Mouse (Mus musculus) granulocyte monocyte progenitor cell, adult 5-6 weeks (primary cell): ENCODE data around the gene Astn2. TPM values are rescaled to one million over a fixed set of nuclear protein-coding genes. Genes with fewer than 3 reads are reported as not detected.

Experiments used
- ATAC-seq: replicated peaks from 2 replicates; pipeline ENCODE4 v1.8.0; 2016; ENCODE audit warnings: mild to moderate bottlenecking, moderate TSS enrichment, inconsistent platforms; ENCODE audit not compliant: poor library complexity, severe bottlenecking
- total RNA-seq, 2 experiments: library from RNA; stranded (forward) in 1 of 2; stranded (reverse) in 1 of 2; fragments of 200-712, 200-1000 nt in 1 of 2; fragments of >200 nt in 1 of 2; fragmentation: Nextera tagmentation in 1 of 2; gene quantifications; 2 replicates each; pipeline ENCODE4 v1.2.3; 2014 to 2017

The Astn2 gene
- total RNA-seq, 2 experiments from 2014 or later = not detected

DNA sequence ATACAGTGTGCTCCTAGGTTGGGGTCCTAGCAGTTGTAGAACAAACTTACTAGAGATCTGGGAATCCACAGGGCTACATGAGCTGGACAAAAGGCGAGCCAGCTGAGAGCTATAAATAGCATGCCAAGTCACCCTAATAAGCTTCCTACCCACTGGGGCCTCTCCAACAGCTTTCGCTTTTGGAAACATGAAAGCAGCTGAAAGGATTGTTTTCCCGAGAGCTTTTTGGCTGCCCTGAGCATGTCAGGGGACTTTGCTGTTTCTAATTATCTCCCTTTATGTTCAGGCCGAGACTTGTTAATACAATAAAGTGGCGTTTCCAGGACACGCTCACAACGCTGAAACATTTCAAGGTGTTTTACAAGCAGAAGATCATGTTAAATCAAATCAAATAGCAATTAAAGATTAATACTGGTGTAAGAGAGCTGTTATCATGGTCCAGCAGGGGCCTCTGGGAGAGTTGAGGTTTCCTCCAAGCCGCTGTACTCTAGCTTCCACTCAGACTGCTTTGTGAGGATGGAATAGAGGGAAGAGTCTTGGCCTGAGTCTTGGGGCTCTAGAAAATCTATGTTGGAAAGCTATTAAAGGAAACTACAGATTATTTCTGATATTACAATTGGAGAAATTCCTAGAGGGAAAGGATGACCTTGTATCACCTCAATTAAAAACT is 378.9 kb downstream of the Astn2 start:
- no peak for ATAC-seq

DNA sequence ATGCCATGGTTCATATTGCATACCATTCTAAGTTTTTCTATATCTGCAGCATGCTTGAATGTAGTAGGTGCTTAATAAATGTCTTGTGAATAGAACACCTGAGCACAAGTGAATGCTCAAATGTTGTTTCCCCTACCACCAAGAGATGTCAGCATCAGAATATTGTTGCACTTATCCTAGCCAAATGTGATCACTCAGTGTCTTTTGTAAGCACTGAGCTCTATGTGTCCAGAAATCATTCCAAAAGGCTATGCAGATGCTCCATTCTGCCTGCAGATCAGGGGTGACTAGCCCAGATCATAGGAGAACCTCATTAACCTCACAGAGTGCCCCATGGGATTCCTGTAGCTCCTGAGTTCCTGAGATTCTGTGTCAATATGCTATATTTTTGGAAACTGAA is 401.5 kb downstream of the Astn2 start:
- no peak for ATAC-seq

DNA sequence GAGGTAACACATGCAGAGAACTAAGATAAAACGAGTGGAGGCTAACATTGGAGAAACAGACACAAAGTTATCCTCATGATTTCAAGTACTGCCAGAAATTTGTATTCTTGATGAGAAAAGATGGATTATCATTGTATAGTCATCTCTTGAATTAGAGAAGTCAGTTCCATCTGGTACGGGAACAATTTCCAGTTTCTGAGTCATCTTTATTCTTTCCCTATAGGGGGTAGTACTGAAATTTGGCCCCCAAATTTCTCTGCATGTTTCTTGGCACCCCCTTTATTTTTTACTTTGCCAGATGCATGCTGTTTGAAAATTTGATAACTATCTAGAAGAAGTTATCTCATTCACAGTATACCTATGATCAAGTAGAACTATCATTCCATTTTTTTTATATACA is 420.8 kb downstream of the Astn2 start:
- ATAC-seq = no peak

DNA sequence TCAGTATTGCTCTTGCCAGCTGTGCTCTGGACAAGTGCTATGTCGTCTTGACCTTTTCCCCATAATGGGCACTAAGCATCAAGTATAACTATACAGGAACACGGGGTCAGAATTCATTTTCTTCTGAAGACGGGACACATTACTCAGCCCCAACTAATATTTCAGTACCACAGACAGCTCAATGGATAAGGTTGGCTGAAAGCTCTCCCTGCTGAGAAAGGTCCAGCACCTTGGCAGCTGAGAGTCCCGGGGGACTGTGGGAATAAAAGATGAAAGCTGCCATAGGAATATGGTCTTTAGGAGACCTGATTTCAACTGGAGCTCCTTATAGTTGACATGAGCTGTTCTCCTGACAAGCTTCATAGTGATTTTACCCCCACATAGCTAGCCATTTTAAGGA is 421.5 kb downstream of the Astn2 start:
- no peak for ATAC-seq

DNA sequence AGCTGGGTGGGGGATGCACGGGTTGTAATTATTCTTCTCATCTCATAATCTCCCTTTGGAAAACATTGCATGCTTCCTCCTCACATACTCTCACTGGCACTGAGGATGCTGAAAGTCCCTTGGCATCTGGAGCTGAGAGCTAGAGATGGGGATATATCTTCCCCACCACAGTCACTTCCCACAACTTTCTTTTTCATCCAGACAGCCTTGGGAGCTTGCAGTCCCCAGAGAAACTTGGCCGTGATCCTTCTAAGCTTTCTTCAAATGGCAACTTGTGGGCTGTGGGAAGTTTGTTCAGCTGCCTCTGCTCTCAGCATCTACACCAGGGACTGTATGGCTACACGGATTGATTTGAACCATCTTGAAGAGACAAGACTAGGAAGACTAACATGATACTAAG is 428.2 kb downstream of the Astn2 start:
- ATAC-seq = no peak

DNA sequence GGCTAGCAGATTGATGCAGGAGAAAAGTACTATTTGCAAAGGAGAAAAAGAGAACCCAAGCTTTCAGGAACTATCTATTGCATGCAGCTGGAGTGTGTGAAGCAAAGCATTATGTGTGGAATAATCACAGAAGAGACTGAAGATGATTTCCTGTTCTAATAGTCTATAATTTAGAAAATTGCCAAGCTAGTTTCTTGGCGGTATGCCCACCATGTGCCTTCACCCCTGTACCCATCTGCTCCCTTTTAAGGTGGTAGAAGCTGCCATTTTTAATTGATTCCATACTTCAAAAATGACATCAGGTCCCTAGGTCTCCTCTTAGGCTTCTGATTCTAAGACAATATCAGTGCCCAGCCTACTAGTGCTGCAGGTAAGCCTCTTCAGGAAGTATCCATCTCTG is 432.0 kb downstream of the Astn2 start:
- ATAC-seq = no peak

DNA sequence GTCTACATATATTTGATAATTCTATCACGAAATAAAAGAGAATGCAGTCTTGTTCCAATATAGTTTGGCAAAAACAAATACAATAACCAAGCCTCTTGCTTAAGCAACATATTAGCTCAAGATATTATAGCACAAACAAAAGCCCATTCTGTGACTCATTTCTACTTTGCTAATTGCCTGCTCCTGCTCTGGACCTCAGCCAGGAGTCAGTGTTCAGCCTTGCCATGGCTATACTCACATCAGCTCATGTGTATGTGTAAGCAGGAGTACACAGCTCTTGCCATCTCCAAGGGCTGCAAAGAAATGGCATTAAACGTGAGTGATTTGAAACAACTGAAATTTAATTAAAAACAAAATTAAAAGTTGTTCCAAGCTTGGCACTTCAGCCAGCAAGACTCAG is 435.1 kb downstream of the Astn2 start:
- no peak for ATAC-seq

DNA sequence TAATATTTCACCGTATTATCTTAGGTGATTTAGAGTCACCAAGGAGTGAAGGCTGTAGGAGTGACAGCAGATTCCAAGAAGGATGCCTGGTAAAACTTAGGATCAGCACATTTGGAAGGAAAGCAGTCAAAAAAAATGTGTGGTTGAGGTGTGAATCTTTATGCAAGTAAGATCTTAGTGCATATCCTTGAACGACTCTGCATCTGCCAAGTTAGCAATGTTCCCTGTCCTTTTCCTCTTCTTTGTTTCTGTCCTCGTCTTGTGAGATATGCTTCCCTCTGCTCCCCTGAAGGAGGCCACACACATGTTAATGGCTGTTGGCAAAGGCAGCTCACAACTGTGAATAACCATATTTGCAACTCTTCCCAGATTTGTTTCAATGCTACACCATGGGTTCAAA is 439.8 kb downstream of the Astn2 start:
- no peak for ATAC-seq

DNA sequence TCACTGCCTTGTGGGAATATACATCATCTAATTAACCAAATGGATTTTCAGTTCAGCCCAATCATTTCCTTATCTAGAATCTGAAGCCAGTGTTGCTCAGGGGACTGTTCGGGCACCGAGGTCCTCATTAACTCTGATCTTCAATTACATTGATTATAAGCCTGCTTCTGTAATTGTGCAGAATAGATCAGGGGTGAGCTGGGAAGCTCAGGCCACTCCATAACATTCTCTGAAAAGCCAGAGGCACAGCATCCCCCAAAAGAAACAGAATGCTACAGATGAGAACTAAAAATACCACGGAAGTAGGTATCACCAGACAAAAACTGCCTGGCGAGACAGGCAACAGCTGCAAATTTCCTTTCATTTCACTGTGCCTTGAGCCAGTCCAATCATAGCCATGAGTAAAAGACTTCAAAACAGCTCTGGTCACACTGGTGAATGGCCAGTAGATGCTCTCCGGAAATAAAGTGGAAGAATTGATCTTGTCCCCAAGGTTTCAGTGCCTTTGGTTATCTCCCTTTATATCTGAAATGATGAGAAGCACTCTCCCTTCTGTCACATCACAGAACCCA is 445.1 kb downstream of the Astn2 start:
- ATAC-seq = no peak

DNA sequence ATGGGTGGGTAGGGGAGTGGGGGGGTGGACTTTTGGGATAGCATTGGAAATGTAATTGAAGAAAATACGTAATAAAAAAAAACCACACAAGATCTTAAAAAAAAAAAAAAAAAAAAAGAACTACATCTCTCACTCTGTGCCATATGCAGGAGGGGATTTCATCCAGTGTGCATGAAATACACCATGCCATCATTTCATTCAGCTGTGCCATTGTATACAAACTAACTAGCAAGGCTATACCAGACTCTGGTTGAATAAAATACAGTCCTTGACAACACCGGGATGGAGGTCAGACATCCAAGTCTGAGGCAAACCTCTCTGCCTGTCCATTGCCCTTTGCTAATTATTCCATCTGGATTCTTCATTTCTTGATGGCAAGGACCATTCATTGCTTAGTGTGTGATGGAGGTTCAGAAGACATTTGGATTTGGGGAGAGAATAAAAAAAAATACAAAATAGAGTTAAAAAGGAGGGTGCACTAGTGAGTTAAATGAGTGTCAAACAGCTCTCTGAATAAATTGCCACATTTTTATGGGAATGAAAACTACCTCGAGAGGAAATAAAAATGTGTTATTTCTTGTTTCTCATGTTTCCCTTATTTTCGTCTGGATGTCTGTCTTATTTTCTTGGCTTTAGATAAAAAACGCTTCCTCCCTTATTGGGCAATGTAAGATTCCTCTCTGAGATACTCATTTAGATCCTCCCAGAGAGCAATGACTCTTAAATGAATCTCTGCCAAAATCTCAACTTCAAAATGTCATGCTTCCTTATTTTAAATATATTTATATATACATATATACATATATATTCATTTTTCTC is 445.8 kb downstream of the Astn2 start:
- no peak for ATAC-seq

DNA sequence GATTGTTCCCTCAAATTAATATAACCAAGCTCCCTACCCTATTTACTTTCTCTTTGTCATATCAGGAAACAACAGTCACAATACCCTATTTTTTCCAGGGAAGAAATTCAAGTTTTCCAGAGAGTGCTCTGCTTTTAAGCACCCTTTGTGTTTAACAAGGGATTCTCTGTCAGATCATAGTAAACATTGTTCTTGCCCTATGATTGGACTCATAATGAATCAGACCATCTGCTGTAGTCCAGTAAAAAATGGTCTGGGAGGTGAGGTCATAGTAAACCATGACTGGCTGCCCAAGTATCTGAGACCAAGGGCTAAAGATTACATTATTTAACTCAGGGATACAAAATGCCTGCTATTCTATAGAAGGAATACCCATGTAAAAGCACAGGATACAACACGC is 452.5 kb downstream of the Astn2 start:
- no peak for ATAC-seq

DNA sequence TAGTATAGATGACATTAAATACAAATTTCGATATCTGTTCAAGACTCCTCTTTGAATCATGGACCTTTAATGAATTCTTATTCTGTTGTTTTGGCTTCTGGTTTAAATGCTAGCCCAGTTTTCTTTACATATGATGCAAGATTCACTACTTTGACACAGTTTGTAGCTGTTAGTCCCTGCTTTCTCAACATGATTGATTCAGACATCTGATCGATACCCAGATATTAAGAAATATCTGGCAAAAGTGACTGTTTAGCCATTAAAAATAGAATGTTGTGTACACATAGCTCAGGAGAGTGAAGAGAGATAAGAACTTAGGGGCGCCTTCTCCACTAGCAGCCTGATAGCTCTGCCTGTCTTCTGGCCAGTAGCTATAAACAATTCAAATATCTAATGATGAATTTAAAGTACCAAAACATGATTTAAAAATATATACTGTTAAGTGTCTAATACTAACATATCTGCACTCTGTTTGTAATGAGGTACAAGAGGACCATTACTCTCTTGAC is 457.2 kb downstream of the Astn2 start:
- ATAC-seq = no peak

DNA sequence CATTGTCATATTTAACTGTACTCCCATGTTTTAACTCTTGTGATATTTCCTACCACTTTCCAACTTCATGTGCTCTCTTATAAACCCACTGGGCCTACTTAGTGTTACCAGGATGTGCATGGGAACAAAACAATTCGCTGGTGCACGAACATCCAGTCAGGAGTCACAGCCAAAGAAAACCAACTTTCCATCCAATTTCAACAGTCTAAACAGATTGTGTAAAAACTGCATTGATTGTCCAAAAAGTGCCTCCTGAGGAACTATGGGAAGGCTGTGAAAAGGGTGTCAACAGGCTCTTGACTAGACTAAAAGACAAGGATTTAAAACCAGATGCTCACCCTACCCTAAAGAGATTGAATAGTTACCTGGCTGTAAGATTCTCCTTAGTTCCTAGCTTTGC is 458.4 kb downstream of the Astn2 start:
- ATAC-seq = no peak

DNA sequence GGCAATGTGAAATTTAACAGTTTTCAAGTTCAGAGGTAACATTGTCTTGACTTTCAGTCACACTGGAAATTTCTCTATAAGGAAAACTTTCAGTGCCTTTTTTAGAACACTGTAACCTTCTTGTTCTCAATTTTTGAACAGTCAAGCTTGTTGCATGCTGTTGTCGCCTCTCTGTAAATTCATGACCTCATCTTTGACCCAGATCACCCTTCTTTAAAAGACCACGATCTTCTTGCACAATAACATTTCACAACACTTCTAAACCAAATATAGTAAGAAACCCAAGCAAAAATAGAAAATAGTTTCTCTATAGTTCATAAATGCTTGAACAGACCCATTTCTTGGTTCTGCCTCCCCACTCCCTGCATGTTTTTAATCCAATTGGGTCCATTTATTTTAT is 473.5 kb downstream of the Astn2 start:
- ATAC-seq = no peak

DNA sequence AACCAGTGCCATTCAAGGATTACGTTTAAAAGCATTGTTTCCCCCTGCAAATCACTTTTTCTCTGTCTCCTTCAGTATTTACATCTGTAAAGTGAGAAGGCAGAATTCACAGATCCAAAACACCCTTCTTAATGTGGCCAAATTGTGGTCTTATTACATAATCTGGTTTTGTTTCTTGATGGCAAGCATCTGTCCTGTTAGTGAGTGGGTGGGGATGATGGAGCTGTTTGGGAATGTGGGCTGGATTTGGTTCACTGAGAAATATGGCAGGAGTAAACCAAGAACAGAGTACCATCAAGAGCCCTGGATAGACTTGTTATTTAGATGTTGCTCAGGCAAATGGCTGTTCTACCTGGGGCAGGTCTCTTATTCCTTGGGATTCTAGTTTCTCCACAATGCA is 484.1 kb downstream of the Astn2 start:
- no peak for ATAC-seq

DNA sequence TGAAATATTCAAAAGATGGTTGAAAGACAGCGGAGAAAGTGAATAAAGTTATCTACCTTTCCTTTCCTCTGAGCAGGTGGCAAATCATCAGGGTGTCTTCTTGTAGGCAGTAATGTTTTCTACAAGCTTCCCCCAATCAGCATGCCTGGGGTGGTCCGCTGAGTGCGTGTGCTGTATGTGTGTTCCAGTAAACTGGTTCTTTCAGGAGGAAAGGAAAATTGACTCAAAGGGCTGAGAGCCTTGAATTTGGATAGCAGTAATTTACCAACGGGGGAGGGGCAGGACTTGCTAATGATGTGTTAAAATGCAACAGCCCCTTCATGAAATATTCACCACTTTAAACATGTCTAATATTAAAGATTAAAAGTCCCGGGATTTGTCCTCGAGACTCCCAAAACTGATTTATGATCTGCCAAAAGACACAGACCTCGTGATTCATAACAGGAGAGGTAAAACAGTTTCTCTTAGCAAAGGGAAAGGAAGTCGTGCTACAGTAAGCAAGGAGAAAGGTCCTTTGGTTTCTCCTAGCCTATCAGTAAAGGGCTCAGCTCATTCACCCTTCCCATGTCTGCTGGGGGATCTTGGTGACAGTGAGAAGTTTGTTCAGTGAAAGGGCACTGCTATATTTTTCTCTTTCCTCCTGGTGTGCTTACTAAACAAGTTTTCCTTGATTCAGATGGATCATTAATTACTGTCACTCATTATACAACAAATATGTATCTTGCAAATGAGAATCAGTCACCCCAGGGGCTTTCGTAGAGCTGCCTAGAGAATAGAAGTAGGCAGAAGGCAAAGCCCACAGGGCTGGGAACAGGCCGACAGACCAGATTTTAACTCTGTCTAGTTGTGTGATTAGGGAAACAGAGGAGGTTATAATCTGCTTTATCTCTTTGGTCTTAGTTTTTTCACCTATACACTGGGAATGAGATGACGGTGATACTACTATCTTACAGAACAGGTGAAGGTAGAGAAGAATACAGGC is 488.1 kb downstream of the Astn2 start:
- ATAC-seq = no peak

DNA sequence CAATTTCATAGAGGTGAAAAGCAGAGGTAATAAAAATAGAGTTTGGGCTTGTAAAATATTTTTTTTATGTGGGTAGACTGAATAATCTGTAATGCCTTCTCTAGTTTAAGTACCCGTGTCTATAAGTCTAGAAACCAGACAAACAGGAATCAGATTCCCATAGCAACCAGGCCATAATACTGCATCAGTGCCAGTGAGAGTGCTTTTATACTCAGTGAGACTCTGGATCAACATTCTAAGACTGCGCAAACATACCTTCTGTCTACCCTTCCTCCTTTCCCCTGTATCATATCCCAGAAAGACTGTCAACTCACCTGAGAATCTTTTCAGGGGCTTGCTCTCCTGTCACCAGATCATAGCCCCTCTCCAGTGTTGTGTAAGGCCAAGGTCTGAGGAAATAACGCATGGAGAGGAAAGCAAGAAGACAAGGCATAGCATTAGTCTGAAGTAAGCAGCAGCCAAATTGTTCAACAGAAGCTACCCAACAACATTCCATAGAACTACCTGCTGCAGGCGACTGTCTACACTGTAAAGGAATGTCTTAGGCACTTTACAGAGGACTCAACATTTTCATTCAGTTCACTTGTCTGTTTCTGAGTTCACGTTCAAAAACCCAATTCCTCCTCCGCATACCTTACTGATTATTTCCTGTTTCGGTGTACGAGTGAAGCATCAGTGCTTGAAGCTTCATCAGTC is 492.0 kb downstream of the Astn2 start:
- no peak for ATAC-seq

DNA sequence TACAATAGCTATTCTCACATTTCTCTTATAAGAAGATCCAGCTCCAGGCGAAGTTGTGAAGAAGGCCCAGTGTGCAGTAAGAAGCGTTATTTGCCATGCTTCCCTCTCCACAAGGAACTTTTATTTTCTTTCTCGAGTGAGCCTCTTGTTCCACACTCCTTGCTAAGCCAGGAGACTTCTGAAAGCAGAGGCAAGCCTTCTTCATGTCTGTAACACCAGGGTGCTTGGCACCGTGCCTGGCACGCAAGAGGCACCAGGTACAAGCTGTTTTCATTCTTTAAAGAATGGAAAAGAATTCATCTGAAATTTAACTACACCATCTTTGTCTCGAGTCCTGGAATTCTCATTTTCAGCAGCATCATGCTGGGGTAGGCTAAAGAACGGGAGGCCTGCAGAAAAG is 496.8 kb downstream of the Astn2 start:
- ATAC-seq = no peak

DNA sequence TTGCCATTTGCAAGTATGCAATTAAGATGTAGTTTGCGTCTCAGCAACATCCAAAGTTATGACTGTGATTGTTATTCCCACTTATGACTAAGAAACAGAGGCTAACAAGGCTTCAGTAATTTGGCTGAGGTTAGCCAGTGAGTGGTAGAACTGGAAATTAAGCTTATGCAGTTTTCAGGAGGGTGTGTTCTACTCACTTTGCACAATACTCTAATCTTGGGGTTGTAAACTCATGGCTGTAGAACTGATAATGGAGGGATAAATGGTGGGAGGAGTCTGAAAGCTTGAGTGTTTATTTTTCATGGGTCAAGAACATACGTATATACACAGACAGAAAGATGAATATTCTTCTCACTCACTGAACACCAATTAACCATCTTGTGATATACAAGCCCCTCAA is 499.4 kb downstream of the Astn2 start:
- ATAC-seq = no peak
